Mouse (Mus musculus): Measurements from ENCODE around the gene Spin2f. TPM values are rescaled to one million over a fixed set of nuclear protein-coding genes. Genes with fewer than 3 reads are reported as not detected.
"Not testable (repeated sequence)": the region's sequence is repeated elsewhere in the genome, so short reads cannot be mapped to it uniquely, and the experiment has no call there.

Gene Spin2f
- total RNA-seq (2021) = not detected

DNA sequence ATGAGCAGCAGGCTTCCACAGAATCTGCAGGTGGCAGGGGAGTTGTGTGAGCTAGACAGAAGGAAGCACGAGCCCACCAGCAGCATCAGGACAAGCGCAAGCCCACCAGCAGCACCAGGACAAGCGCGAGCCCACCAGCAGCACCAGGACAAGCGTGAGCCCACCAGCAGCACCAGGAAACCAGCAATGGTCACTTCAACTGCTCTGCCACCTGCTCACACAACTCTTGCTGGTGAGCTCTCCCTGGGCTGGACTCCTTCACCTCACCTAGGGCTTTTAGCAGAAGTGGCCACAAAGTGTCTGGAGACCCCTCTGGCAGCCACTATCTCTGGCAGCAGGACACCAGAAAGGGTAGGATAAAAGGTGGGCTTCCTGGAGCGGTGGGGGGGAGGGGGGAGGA lies at the start of gene Spin2f:
Gene Spin2f (plus strand): TSS at position 301 of the 400 bp plus-strand sequence.
- not testable (repeated sequence) for DNase-seq

DNA sequence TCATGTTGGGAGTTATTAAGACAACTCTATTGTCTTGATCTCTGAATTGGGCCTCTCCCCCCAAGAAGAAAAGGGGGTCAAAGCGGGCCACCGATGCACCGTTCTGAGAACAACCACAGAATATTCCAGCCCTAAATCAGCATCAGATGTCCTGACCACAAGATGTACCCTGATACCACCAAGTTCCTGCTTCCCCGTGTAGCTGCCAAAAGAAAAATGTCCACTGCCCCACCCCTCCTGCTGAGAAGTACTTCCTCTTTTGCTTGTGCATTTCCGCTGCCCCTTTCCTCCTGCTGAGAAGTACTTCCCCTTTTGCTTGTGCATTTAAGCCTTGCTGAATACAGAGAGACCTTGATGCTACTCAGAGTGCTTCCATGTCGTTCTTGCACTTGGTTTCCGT lies 41.6 kb upstream of the Spin2f start:
- not testable (repeated sequence) for DNase-seq

DNA sequence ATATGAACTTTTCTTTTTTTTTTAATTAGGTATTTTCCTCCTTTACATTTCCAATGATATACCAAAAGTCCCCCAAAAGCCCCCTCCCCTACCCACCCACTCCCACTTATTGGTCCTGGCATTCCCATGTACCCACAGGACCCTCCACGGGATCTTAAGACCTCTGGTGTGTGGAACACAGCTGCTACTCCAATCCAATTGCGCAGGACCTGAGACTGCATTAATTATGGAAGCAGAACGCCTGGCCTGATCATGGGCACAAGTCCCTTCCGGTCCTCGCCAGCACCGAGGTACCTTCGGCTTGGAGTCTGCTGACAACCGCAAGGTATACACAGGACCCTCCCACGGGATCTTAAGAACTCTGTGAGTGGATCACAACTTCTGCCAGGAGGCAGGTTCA lies 30.2 kb upstream of the Spin2f start:
- not testable (repeated sequence) for DNase-seq

DNA sequence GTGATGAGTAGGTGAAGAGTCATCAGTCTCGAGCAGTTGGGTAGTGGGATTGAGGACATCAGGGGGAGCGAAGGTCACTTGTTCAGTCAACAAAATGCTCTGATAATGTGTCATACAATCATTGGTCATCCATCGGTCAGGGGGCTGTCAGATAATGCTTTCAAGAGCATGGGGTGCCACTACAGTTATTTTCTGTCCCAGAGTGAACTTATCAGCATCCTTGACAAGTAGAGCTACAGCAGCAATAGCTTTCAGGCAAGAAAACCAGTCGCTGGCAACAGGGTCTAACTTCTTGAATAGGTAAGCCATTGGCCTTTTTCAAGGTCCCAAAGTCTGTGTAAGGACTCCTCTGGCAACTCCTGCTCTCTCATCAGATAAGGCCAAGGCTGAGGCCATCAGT lies 18.6 kb upstream of the Spin2f start:
- not testable (repeated sequence) for DNase-seq

DNA sequence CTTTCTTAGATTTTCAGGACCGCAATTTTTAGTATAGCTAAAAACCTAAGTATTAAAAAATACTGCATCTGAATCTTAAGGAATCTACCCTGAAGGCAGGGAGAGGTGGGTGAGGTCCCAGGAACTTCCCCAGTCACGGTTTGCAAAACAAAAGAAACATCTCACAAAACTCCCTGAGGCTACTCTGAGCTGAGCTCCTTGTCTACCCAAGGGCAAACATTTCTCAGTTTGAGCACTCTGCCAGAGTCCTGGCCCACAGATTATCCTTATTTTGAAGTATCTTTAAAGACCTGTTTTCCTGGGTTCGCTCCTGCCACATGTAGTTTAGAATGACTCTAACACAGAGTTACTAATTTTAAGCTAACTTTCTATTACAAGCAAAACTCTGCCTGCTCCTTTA lies 11.9 kb upstream of the Spin2f start:
- DNase-seq = not testable (repeated sequence)

Other genes starting within 250 kb of the Spin2f start
- not detected for gene Btbd35f29, start 136.2 kb upstream of the Spin2f start, total RNA-seq (2021)
- not detected for gene Btbd35f26, start 82.6 kb downstream of the Spin2f start, total RNA-seq (2021)
- not detected for gene Btbd35f19, start 130.0 kb downstream of the Spin2f start, total RNA-seq (2021)

All from heart, postnatal 4 days (tissue).